Mouse (Mus musculus) mouse trophoblast stem cell (cell line): Measurements from ENCODE around the gene Tuba1c.

Experiments used
- in situ Hi-C, 2 experiments: fragments of 300-500 bp; cut with MseI, MboI; formaldehyde crosslinking; loops; 2 replicates in 1 of 2; 3 replicates in 1 of 2; pipeline ENCODE4 v1.15.1; 2025

Tuba1c gene

DNA sequence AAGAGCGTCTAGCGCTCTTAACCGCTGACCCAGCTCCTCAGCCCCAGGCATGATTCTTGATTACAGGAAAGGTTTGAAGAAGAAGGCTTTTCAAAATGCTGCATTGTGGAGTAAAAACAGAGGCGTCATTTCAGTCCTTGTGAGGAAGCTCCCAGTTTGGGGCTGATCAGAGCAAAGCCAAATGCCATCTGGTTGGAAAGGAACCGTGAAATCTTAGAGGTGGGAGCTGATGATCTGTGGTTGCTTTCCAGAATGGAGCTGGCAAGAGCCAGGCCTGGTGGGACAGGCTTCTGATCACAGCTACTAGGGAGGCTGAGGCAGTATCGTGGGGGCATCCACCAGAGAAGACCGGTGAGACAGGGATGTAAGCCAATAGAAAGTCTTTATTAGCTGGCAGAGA, 32.9 kb upstream of the Tuba1c start:
- in situ Hi-C loops: no loop called here

DNA sequence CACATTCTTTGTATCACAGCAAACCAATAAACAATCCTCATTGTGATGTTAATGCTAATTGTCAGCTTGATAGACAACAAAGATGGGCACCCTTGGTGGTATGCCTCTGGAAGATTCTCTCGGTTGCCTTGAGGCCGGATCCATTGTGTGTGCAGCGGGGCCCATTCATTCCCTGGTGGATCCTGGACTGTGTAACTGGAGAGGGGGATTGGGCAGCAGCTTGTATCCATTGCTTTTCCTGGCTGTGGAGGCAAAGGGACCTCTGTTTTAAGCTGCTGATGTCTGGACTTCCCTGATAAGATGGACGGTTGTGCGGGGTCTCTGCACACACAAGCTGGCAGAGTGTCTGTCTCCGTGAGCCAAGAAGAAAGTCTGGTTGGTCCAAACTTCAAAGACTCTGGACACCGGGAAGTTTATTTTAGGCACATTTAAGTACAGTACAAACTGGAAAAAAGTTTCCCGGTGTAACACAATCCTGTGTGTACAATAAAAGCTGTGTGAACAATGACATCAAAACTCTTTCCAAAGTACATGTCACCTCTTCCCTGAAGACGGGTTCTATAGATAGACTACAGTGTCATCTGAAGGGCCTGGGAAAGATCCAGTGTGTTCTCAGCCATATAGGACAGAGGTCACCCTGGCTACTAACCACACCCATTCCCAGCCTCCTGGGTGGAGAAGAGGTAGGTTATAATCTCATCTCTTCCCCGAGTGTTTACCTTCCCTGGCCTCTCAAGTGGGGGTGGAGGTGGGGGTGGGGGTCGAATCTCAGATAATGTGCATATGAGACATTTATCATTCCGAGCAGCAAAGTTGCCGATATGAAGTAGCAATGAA, 31.5 kb upstream of the Tuba1c start:
- in situ Hi-C loops: no loop called here

DNA sequence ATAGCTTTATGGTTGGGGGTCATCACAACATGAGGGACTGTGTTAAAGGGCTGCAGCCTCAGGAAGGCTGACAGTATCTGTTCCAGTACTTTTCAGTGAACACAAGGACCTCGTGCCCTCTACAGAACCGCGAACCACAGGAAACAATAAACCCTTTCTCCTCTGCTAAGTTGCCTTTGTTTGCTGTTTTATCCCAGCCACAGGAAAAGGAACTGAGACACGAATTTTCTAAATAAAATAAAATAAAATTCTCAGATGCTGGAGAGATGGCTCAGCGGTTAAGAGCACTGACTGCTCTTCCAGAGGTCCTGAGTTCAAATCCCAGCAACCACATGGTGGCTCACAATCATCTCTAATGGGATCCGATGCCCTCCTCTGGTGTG, 30.9 kb upstream of the Tuba1c start:
- in situ Hi-C loops: no loop called here

DNA sequence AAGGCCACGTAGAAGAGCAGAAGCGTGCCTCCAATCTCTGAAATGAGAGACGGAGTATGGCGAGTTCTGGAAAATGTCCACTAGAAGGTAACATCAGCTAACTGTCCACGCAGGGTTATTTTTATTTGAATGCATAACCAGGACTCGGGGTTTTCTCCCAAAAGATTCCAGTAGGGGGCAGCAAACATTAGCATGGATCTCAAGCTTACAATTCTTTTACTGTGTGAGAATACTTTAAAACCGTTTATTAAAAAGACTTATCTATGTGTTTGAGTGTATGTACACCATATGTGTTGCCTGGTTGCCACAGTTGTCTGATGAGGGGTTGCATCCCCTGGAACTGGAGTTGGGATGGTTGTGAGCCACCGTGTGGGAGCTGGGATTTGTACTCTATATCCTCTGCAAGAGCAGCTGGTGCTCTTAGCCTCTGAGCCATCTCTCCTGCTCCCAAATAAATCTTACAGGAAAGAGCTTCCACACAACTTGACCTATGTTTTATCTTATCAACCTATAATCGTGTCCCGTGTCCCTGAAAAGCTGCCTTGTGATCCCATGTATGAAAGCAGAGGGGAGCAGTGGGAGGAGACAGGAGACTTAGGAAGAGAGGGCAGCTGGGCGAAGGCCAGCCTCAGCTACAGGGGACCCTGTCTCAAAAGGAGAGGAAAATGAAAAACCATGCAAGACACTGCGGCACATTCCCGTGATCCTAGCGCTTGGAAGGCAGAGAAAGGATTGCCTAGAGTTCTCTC, 29.0 kb upstream of the Tuba1c start:
- in situ Hi-C loops: no loop called here

DNA sequence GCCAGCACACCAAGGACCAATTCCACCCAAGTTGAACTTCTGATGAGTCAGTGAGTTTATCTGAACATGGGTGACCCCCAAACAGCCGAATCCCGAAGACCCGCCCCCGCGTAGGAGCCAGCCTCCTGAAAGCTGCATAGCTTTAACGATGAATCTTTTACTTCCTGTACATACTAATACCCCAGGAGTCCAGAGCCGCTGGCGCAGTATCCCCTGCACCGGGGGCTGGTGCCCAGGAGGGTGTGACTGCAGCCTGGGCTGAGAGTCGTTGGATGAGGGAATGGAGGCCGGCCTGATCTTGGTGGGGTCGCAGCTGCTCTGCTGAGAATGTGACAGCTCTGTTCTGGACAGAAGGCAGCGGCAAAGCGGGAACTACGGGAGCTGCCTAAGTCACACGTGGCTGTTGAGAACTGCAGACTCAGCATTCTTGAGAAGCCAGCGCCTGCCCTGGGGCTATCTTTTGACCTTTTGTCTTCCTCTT, 28.2 kb upstream of the Tuba1c start:
- in situ Hi-C loops: no loop called here

DNA sequence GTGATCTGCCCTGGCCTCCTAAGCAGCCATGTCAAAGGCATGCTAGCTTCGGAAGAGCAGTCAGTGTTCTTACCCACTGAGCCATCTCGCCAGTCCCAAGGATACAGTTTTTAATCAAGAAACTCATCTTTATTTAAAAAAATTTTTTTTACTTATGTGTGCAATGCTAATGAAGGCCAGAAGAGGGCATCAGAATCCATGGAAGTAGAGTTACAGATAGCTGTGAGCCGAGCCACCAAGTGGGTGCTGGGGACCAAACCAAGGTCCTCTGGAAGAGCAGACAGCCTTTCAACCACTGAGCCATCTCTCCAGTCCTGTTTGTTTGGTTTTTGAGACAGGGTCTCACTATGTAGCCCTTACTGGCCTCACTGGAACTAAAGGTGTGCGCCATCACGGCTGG, 26.1 kb upstream of the Tuba1c start:
- in situ Hi-C loops: no loop called here

DNA sequence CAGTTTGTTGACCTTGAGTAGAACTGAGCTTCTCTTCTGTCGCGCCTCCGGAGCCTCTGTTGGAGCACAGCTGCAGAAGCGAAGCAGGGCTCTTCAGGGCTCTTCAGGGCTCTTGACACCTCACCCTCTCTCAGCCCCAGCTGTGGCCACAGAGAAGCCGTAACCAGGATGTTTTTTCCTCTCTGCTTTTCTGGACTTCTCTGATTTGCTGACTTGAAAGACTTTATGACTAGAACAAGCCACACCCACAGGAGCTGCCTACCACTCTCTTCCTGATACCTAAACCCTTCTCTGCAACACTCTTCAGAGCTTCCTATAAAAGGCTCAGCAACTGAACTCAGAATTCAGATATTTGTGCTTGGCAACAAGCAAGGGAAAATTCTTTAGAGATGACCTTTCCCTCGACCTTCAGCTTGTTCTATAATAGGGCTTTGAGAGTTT, 20.9 kb upstream of the Tuba1c start:
- in situ Hi-C loops: no loop called here

DNA sequence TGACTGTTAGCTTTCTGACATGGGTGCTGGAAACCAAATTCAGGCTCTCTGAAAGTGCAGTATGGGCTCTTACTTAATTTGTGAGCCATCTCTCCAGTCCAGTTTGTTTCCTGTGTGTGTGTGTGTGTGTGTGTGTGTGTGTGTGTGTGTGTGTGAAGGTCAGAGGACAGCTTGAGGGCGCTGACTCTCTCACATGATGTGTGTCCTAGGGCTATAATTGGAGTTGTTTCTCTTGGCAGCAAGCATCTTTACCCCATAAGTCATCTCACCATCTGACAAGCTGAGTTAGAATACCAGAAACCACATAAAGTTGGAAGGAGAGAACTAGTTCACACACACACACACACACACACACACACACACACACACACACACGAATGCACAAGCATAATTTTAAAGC, 18.8 kb upstream of the Tuba1c start:
- in situ Hi-C loops: no loop called here

DNA sequence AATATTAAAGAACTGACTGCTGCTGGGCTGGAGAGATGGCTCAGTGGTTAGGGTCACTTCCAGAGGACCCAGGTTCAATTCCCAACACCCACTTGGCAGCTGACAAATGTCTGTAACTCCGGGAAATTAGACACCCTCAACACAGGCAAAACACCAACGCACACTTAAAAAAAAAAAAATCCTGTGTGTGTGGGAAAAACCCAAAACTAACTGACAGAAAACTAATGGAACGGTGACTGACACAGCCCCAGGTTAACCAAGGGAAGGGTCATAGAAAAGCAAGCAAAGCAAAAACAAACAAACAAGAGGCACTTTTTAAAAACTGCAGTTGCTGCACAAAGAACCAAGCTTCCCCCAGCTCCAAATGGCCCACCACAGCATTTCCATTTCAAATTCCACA, 17.7 kb upstream of the Tuba1c start:
- in situ Hi-C loops: no loop called here

DNA sequence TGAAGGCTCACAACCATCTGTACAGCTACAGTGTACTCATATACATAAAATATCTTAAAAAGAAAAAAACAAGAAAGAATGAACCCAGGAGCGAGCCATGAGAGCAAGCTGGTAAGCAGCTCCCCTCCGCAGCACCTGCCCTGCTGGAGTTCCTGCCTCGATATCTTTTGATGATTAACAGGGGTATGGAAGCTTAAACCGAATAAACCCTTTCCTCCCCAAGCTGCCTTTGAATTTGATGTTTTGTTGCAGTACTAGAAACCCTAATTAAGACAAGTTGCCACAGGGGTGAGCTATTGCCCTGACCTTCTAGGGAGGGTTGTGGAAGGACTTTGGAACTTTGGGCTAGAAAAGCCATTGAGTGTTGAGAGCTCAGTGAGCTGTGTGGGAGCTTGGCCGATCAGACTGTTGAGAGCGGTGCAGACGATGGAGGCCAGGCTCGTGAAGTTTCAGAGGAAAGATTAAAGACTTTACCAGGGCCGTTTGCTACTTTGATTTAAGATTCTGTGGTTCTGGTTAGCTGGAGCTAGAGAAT, 15.1 kb upstream of the Tuba1c start:
- in situ Hi-C loops: no loop called here

DNA sequence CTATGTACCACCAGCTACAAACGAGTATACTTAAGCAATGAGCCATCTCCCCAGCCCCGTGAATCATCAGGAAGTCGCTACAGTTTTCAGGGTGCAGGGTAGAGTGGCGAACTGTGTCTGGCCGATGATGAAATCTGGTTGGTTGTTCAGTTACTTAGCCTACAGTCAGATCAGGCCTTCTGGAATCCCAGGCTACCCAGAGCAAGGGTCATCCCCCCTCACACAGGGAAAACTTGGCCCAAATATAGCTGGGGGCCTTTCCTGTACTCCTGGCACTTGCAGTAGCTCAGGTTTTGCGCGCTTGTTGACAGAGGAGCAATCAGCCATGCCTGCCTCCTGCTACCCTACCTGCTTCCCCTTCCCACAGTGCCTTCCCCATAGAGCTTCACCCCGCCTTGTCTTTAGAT, 12.3 kb upstream of the Tuba1c start:
- in situ Hi-C loops: no loop called here

DNA sequence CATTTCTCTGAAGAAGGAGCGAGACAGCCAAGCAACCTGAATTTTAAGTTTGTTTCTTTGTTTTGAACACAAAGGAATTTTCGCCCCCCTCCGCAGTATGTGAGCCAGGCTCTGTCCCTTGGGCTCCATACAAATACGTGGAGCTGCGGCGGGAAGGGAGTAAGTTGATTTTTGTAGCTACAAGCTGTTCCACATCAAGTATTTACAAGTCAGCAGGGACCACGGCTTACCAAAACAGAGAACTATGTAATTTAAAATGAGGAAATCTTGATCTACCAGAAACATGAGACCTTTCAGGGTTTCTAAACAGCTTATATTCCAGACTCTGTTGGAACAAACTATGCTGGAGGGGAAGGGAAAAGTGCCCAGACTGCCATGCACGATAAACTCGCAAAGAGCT, 11.7 kb upstream of the Tuba1c start:
- in situ Hi-C loops: no loop called here

DNA sequence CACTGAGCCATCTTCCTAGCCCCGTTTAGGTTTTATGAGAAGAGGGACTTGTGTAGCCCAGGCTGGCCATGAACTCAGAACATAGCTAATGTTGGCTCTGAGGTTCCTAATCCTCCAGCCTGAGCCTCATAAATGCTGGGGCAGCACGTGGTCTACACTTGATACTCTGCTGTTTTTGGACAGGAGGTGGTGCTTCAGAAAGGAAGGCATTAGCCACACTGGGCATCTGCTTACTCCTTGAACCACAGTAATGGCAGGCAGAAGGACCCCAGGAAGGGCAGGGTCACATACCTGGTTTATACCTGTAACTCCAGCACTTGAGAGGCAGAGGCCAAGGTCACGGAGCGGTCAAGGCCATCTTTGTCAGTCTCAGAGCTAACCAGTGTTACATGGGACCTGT, 11.1 kb upstream of the Tuba1c start:
- in situ Hi-C loops: no loop called here

DNA sequence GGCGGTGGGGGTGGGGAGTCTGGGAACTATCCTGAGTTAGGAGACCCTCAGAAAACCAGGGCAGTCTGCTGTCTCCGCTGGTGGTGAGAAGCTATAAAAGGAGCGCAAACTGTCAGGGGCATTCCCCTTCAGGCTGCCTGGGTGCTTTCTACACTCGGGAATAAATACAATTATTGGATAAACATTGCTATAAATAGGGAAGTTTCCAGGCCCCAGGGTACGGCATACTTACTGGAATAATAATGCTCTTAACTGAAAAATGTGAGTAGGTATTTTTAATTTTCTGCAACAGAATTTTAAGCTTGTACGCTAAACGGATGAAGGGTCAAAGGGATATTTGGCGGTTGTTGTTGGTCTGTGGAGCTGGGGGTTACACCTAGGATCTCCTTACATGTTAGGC, 10.3 kb upstream of the Tuba1c start:
- in situ Hi-C loops: no loop called here

DNA sequence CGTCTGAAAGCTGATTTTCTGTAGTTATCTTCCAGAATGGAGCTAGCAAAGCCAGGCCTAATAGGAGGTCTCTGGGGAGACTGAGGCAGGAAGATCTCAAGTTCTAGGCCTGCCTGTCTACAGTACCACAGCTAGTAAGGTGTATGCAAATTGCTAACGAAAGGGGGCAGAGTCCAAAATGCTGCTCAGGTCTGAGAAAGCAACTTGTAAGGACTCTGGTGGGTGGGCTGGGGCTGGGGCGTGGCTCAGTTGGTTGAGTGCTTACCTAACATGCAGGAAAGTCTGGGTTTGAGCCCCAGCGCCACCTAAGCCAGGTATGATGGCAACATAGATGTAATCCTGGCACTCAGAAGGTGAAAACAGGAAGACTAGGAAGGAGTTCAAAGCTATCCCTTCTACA, 9.5 kb upstream of the Tuba1c start:
- in situ Hi-C loops: no loop called here

DNA sequence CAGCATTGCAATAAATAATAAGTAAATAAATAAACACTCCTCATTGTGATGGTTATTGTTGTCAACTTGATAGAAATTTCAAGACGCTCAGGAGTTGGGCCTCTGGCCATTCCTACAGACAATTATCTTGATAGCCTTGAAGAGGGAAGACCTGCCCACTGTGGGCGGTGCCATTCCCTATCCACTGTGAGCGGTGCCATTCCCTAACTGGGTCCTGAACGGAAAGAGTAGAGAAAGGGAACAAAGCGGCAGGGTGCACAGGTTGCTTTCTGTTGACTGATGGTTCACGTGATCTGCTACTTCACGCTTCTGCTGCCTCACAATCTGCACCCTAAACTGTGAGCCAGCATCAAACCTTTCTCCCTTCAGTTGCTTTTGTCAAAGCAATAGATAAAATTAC, 8.4 kb upstream of the Tuba1c start:
- in situ Hi-C loops: no loop called here

DNA sequence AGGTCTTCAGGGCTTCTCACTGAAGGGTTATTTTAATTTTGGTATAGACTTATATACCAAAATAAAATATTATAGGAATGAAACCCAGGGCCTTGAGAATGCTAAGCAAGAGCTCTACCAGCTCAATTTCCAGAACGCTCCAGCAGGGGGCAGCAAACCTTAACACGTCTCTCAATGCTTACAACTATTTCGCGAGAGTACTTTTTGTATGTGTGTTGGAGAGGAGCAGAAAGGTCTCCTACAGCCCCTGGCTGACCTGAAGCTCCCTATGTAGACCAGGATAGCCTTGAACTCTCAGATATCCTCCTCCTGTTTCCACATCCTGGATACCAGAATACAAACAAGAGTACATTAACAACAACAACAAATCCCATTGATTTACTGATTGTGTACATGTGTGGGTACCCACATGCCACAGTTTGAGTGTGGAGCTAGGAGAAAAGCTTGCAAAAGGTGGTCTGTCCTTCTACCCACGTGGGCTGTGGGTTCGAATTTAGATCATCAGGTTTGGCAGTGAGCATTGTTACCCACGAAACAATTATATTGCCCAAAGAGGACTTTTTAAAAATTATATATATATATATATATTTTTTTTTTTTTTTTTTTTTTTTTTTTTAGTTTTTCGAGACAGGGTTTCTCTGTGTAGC, 4.9 kb upstream of the Tuba1c start:
- in situ Hi-C loops: no loop called here

DNA sequence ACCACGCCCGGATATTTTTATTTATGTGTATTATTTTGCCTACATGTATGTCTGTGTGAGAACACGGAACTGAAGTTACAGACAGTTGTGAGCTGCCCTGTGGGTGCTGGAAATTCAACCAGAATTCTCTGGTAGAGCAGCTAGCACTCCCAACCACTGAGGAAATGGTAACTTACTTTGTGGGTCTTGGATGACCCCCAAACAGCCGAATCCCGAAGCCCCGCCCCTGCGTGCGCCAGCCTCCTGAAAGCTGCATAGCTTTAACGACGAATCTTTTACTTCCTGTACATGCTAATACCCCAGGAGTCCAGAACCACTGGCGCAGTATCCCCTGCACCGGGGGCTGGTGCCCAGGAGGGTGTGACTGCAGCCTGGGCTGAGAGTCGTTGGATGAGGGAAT, 4.3 kb upstream of the Tuba1c start:
- in situ Hi-C loops: no loop called here

DNA sequence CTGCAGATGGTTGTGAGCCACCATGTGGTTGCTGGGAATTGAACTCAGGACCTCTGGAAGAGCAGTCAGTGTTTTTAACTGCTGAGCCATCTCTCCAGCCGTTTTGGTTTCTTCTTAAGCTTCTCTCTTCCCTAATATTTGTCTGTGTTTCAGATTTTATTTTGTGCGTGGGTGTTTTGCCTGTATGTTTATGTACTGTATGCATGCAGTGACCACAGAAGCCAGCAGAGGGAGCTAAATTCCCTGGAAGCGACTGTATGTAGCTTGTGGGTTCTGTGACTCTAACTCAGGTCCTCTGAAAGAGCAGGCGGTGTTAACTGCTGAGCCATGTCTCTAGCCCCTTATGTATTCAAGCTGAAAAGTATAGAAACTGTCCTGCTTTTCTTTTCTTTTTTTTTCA, 3.4 kb upstream of the Tuba1c start:
- in situ Hi-C loops: no loop called here

DNA sequence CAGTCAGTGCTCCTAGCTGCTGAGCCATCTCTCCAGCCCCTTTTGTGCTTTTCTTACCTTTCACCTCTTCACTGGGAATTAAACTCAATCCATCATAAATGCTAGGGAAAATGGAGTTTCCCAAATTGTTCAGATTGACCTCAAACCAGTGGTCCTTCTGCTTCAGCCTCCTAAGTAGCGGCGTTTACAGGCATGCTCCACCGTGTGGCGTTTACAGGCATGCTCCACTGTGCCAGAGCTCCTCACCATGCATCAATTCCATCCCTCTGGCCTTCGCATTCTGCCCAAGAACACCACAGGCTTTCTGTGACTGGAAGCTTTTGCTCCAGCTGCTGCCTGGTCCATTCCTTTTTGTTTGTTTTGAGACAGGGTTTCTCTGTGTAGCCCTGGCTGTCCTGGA, 2.6 kb upstream of the Tuba1c start:
- in situ Hi-C loops: no loop called here

DNA sequence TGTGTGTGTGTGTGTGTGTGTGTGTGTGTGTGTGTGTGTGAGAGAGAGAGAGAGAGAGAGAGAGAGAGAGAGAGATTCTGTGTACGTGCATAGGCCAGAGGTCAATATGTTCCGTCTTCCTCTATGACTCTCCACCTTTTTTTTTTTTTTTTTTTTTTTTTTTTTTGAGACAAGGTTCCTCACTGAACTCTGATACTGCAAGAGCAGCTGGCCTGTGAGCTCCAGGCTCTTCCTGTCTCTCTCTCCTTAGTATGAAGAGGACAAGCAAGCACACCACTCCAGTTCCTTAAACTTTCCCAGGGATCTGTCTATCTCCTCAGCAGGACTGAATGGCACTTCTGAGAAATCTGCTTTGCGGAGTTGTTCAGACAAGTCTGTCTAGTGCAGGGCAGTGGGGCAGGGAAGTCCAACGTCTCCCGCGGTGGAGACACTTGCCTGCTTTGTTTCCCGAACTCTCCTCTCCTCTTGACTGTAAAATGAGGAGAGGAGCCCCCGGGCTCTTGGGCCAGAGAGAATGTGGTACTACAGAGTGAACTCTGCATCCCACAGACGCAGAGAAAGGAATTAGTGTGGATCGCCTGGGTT, 725 bp upstream of the Tuba1c start:
- in situ Hi-C loops: no loop called here
